Mouse (Mus musculus) large intestine, adult 2 months (tissue): ENCODE data around the gene Trappc6a. TPM values are rescaled to one million over a fixed set of nuclear protein-coding genes. Genes with fewer than 3 reads are reported as not detected.

Source experiments
- DNase-seq: peaks from one replicate; pipeline ENCODE4 v3.0.0-alpha.2; 2012; ENCODE audit warnings: low read depth, low spot score
- WGBS: fragments of 180-500 bp; shearing (Covaris S2); methylation state at CpG from one replicate; pipeline ENCODE4 v1.1.7; 2018; 5-methylcytosine and 5-hydroxymethylcytosine counted together
- polyA plus RNA-seq: library from polyadenylated mRNA; depleted of rRNA; stranded (reverse); fragments of >200 nt; gene quantifications from 2 replicates; pipeline ENCODE4 v1.2.3, GENCODE M21; 2012; rRNA removed

The Trappc6a gene
- 106 and 108 TPM in 2 replicates for polyA plus RNA-seq

GRCm38 (mm10) chr7:19508150-19508923, at the start of gene Trappc6a, which contains the start of gene Bloc1s3:
Trappc6a (plus strand) TSS chr7:19508395.
Bloc1s3 (minus strand) TSS chr7:19508367.
- DNase-seq, result peak; percentile 86
- under 1% methylated on average over 56 of the region's 56 CpGs for WGBS

- DNase-seq, result peak; percentile 29
- WGBS, result 1% methylated on average over 38 of the region's 42 CpGs
Measured at GRCm38 (mm10) chr7:19458591-19459111, 49.5 kb upstream of the Trappc6a start, which contains the start of gene Mark4. Mark4 (minus strand) TSS chr7:19458821.

- 32% methylated on average over 6 of the region's 6 CpGs for WGBS
- no peak for DNase-seq
Measured at GRCm38 (mm10) chr7:19459144-19459870, 48.9 kb upstream of the Trappc6a start.

GRCm38 (mm10) chr7:19460500-19460899, 47.7 kb upstream of the Trappc6a start:
- no peak for DNase-seq
- 39% methylated on average over 1 of the region's 1 CpGs for WGBS

- DNase-seq, result no peak
- 20% methylated on average over 6 of the region's 6 CpGs for WGBS
Measured at GRCm38 (mm10) chr7:19461488-19461887, 46.7 kb upstream of the Trappc6a start.

- no peak for DNase-seq
- WGBS, result 82% methylated on average over 4 of the region's 4 CpGs
Measured at GRCm38 (mm10) chr7:19462443-19462842, 45.8 kb upstream of the Trappc6a start.

GRCm38 (mm10) chr7:19462884-19463381, 45.3 kb upstream of the Trappc6a start, which contains the start of gene Exoc3l2:
Exoc3l2 (plus strand) TSS chr7:19463331.
- no peak for DNase-seq
- WGBS, result 49% methylated on average over 6 of the region's 6 CpGs

GRCm38 (mm10) chr7:19464367-19465307, 43.6 kb upstream of the Trappc6a start:
- WGBS, result 28% methylated on average over 22 of the region's 22 CpGs

GRCm38 (mm10) chr7:19466602-19467145, 41.5 kb upstream of the Trappc6a start:
- 49% methylated on average over 5 of the region's 5 CpGs for WGBS
- no peak for DNase-seq

More at GRCm38 (mm10) chr7:19464367-19465307, 43.6 kb upstream of the Trappc6a start:
- DNase-seq, result no peak

- DNase-seq, result no peak
- WGBS, result 20% methylated on average over 6 of the region's 6 CpGs
Measured at GRCm38 (mm10) chr7:19467638-19468037, 40.6 kb upstream of the Trappc6a start.

GRCm38 (mm10) chr7:19468279-19468678, 39.9 kb upstream of the Trappc6a start:
- DNase-seq, result no peak
- 61% methylated on average over 12 of the region's 12 CpGs for WGBS

GRCm38 (mm10) chr7:19469404-19469803, 38.8 kb upstream of the Trappc6a start:
- WGBS, result 34% methylated on average over 23 of the region's 23 CpGs
- DNase-seq, result no peak

GRCm38 (mm10) chr7:19470308-19470707, 37.9 kb upstream of the Trappc6a start:
- WGBS, result 31% methylated on average over 14 of the region's 14 CpGs
- no peak for DNase-seq

GRCm38 (mm10) chr7:19472403-19472802, 35.8 kb upstream of the Trappc6a start:
- DNase-seq, result no peak

GRCm38 (mm10) chr7:19473875-19474443, 34.2 kb upstream of the Trappc6a start:
- no peak for DNase-seq
- under 1% methylated on average over 75 of the region's 89 CpGs for WGBS

More at GRCm38 (mm10) chr7:19472403-19472802, 35.8 kb upstream of the Trappc6a start:
- WGBS, result 43% methylated on average over 4 of the region's 4 CpGs

- 44% methylated on average over 2 of the region's 2 CpGs for WGBS
Measured at GRCm38 (mm10) chr7:19477084-19477483, 31.1 kb upstream of the Trappc6a start.

GRCm38 (mm10) chr7:19477624-19478384, 30.4 kb upstream of the Trappc6a start:
- DNase-seq, result no peak
- WGBS, result 36% methylated on average over 14 of the region's 14 CpGs

More at GRCm38 (mm10) chr7:19477084-19477483, 31.1 kb upstream of the Trappc6a start:
- DNase-seq, result no peak

GRCm38 (mm10) chr7:19483281-19483680, 24.9 kb upstream of the Trappc6a start:
- 81% methylated on average over 8 of the region's 8 CpGs for WGBS
- DNase-seq, result no peak
